Mouse (Mus musculus) embryonic facial prominence, embryonic 11.5 days (tissue): Measurements from ENCODE around the gene Snph. TPM values are rescaled to one million over a fixed set of nuclear protein-coding genes. Genes with fewer than 3 reads are reported as not detected.

Experiments used
- ATAC-seq: fragments of 200-750 bp; cut with Nextera tagmentation; replicated peaks from 2 replicates; pipeline ENCODE4 v1.8.0; 2017; ENCODE audit warnings: low read depth; ENCODE audit not compliant: insufficient number of reproducible peaks, low FRiP score, low TSS enrichment
- DNase-seq: peaks from one replicate; pipeline ENCODE4 v3.0.0-alpha.2; 2015; ENCODE audit warnings: low spot score
- H3K27ac ChIP-seq: fragments of 300-500 bp; sonication (generic); replicated peaks from 2 replicates; pipeline ENCODE4 v1.5.1; 2014; ENCODE audit warnings: mild to moderate bottlenecking, low read depth, low read length, control low read depth
- H3K27me3 ChIP-seq: fragments of 300-500 bp; sonication (generic); 2 replicates; pipeline ENCODE4 v1.6.1; 2014; ENCODE audit warnings: mild to moderate bottlenecking, low read length, moderate library complexity, mixed read lengths; ENCODE audit not compliant: control insufficient read depth, insufficient read depth
- H3K36me3 ChIP-seq: fragments of 300-500 bp; sonication (generic); replicated peaks from 2 replicates; pipeline ENCODE4 v1.6.1; 2014; ENCODE audit warnings: low read depth, mild to moderate bottlenecking, low read length, moderate library complexity, mixed read lengths; ENCODE audit not compliant: control insufficient read depth, insufficient read depth
- H3K4me1 ChIP-seq: fragments of 300-500 bp; sonication (generic); 2 replicates; pipeline ENCODE4 v1.6.1; 2014; ENCODE audit warnings: low read length, mixed read lengths; ENCODE audit not compliant: control insufficient read depth, insufficient read depth
- H3K4me2 ChIP-seq: fragments of 300-500 bp; sonication (generic); 2 replicates; pipeline ENCODE4 v1.6.1; 2014; ENCODE audit warnings: low read depth, mild to moderate bottlenecking, control low read depth, low read length, moderate library complexity
- H3K4me3 ChIP-seq: fragments of 300-500 bp; sonication (generic); 2 replicates; pipeline ENCODE4 v1.5.1; 2014; ENCODE audit warnings: low read depth, low read length, control low read depth
- H3K9ac ChIP-seq: fragments of 300-500 bp; sonication (generic); replicated peaks from 2 replicates; pipeline ENCODE4 v1.6.1; 2014; ENCODE audit warnings: mild to moderate bottlenecking, control low read depth, low read length
- H3K9me3 ChIP-seq: fragments of 300-500 bp; sonication (generic); replicated peaks from 2 replicates; pipeline ENCODE4 v1.6.1; 2016; ENCODE audit warnings: mild to moderate bottlenecking, low read length, inconsistent platforms, mixed read lengths; ENCODE audit not compliant: control insufficient read depth
- WGBS: fragments of 180-500 bp; shearing (Covaris S2); extraction: QIAGEN DNeasy Blood & Tissue Kit; methylation state at CpG from one replicate; pipeline ENCODE4 v1.1.7; 2014; 5-methylcytosine and 5-hydroxymethylcytosine counted together
- polyA plus RNA-seq: library from polyadenylated mRNA; unstranded; fragments of >200 nt; fragmentation: Nextera tagmentation; extraction: Ambion mirVana; gene quantifications from 2 replicates; pipeline ENCODE4 v1.2.1, GENCODE M21; 2014

The Snph gene
- polyA plus RNA-seq, 1 experiment from 2014 or later, result 0.72 TPM

GRCm38 (mm10) chr2:151635362-151636014 lies 3.1 kb upstream of the Snph start:
- no peaks in the 10 kb centered on the region for H3K9me3 ChIP-seq
- H3K36me3 ChIP-seq, result no peaks in the 10 kb centered on the region
- ATAC-seq (no peak), DNase-seq (no peak)
- H3K9ac ChIP-seq, result no peak overlapping the region
- no peak overlapping the region for H3K4me3 ChIP-seq
- no peak overlapping the region for H3K4me2 ChIP-seq
- no peak overlapping the region for H3K27ac ChIP-seq
- peaks cover 4% of the 10 kb centered on the region; the same call in 1 of the 2 replicates for H3K27me3 ChIP-seq
- H3K4me1 ChIP-seq, result no peaks in the 10 kb centered on the region
- WGBS, result 69% methylated on average over 9 of the region's 9 CpGs

GRCm38 (mm10) chr2:151634903-151635302 lies 2.5 kb upstream of the Snph start:
- no peak for ATAC-seq

GRCm38 (mm10) chr2:151632982-151633381 lies 589 bp upstream of the Snph start:
- Histone ChIP-seq H3K27me3 (peaks cover 4% of the 10 kb centered on the region; the same call in 1 of the 2 replicates), H3K36me3 (no peaks in the 10 kb centered on the region), H3K27ac (no peak overlapping the region), H3K4me2 (no peak overlapping the region), H3K9ac (no peak overlapping the region), H3K9me3 (no peaks in the 10 kb centered on the region), H3K4me1 (no peaks in the 10 kb centered on the region), H3K4me3 (no peak overlapping the region)
- DNase-seq (no peak), ATAC-seq (no peak)
- WGBS, result 26% methylated on average over 5 of the region's 5 CpGs

More at GRCm38 (mm10) chr2:151634903-151635302, 2.5 kb upstream of the Snph start:
- Histone ChIP-seq H3K36me3 (no peaks in the 10 kb centered on the region), H3K9me3 (no peaks in the 10 kb centered on the region), H3K4me2 (no peak overlapping the region), H3K4me3 (no peak overlapping the region), H3K9ac (no peak overlapping the region), H3K27me3 (peaks cover 4% of the 10 kb centered on the region; the same call in 1 of the 2 replicates), H3K4me1 (no peaks in the 10 kb centered on the region), H3K27ac (no peak overlapping the region)
- DNase-seq, result no peak
- whole genome bisulfite sequencing, result 33% methylated on average over 2 of the region's 2 CpGs

GRCm38 (mm10) chr2:151631406-151632158 lies 811 bp downstream of the Snph start:
- no peaks in the 10 kb centered on the region for H3K36me3 ChIP-seq
- H3K4me1 ChIP-seq, result no peaks in the 10 kb centered on the region
- H3K9ac ChIP-seq, result peak overlapping the region; percentile 54
- ATAC-seq (peak; percentile 49; the same call in 1 of the 2 replicates), DNase-seq (no peak)
- peaks cover 4% of the 10 kb centered on the region; the same call in 1 of the 2 replicates for H3K27me3 ChIP-seq
- H3K9me3 ChIP-seq, result no peaks in the 10 kb centered on the region
- 3% methylated on average over 17 of the region's 22 CpGs for WGBS
- peak overlapping the region; percentile 93 for H3K4me2 ChIP-seq
- H3K4me3 ChIP-seq, result peak overlapping the region; percentile 48
- H3K27ac ChIP-seq, result no peak overlapping the region

- WGBS, result 63% methylated on average over 7 of the region's 7 CpGs
- DNase-seq (peak; percentile 11), ATAC-seq (no peak)
- Histone ChIP-seq H3K4me1 (no peaks in the 10 kb centered on the region), H3K27ac (no peak overlapping the region), H3K4me3 (no peak overlapping the region), H3K36me3 (no peaks in the 10 kb centered on the region), H3K27me3 (peaks cover 4% of the 10 kb centered on the region; the same call in 1 of the 2 replicates), H3K4me2 (no peak overlapping the region), H3K9me3 (no peaks in the 10 kb centered on the region), H3K9ac (no peak overlapping the region)
These were observed 3.1 kb downstream of the Snph start for GRCm38 (mm10) chr2:151629310-151629709.

GRCm38 (mm10) chr2:151628011-151628410 lies 4.4 kb downstream of the Snph start:
- no peaks in the 10 kb centered on the region for H3K36me3 ChIP-seq
- DNase-seq, result no peak
- 89% methylated on average over 3 of the region's 3 CpGs for WGBS
- peaks cover 4% of the 10 kb centered on the region; the same call in 1 of the 2 replicates for H3K27me3 ChIP-seq
- H3K4me1 ChIP-seq, result no peaks in the 10 kb centered on the region
- no peak overlapping the region for H3K4me2 ChIP-seq
- no peaks in the 10 kb centered on the region for H3K9me3 ChIP-seq
- no peak overlapping the region for H3K9ac ChIP-seq
- no peak overlapping the region for H3K4me3 ChIP-seq
- no peak for ATAC-seq
- no peak overlapping the region for H3K27ac ChIP-seq

GRCm38 (mm10) chr2:151626296-151626695 lies 6.1 kb downstream of the Snph start:
- no peak overlapping the region for H3K4me2 ChIP-seq
- 91% methylated on average over 7 of the region's 7 CpGs for WGBS

GRCm38 (mm10) chr2:151623776-151624175 lies 8.6 kb downstream of the Snph start:
- DNase-seq (no peak), ATAC-seq (no peak)
- Histone ChIP-seq H3K9ac (no peak overlapping the region), H3K27ac (no peak overlapping the region), H3K36me3 (no peaks in the 10 kb centered on the region), H3K9me3 (no peaks in the 10 kb centered on the region), H3K4me1 (no peaks in the 10 kb centered on the region), H3K4me3 (no peak overlapping the region), H3K4me2 (no peak overlapping the region), H3K27me3 (no peaks in the 10 kb centered on the region)
- WGBS, result 63% methylated on average over 3 of the region's 3 CpGs

More at GRCm38 (mm10) chr2:151626296-151626695, 6.1 kb downstream of the Snph start:
- DNase-seq, result no peak
- peaks cover 2% of the 10 kb centered on the region; the same call in 1 of the 2 replicates for H3K27me3 ChIP-seq
- H3K27ac ChIP-seq, result no peak overlapping the region
- H3K4me3 ChIP-seq, result no peak overlapping the region
- H3K4me1 ChIP-seq, result no peaks in the 10 kb centered on the region
- H3K9me3 ChIP-seq, result no peaks in the 10 kb centered on the region
- H3K36me3 ChIP-seq, result no peaks in the 10 kb centered on the region
- no peak for ATAC-seq
- H3K9ac ChIP-seq, result no peak overlapping the region
